Mouse (Mus musculus): ENCODE results near the gene Thbs2. TPM values are rescaled to one million over a fixed set of nuclear protein-coding genes. Genes with fewer than 3 reads are reported as not detected.

Gene Thbs2
- total and polyA plus RNA-seq, 2 experiments from 2014 or later, result 2.9 to 10.3 TPM

DNA sequence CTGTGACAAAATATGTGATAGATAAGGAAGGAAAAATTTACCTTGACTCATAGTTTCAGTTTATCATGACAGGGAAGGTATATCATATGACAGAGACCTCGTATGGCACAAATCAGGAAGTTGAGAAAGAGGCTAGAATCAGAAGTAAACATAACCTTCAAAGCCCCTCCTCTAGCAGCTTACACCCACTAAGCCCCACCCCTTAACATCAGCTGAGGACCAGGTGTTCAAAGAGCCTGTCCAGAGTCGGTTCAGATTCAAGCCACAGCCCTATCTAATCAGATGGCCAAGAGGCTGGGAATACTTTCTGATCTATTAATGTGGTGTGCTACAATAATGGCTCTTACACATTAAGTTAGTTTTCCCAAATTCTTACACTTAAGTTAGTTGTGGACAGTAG, 30.8 kb upstream of the Thbs2 start:
- WGBS, result 66% methylated on average over 2 of the region's 2 CpGs
- no peak for ATAC-seq
- H3K27me3 ChIP-seq (ENCODE audit: insufficient read depth, low read length), result no peaks in the 10 kb centered on the region
- no peaks in the 10 kb centered on the region for H3K4me1 ChIP-seq (ENCODE audit: insufficient read depth)
- DNase-seq, result no peak
- H3K9me3 ChIP-seq (ENCODE audit: low read length), result no peaks in the 10 kb centered on the region
- H3K4me3 ChIP-seq (ENCODE audit: low read depth, low read length), result no peak overlapping the region
- no peaks in the 10 kb centered on the region for H3K36me3 ChIP-seq (ENCODE audit: insufficient read depth)
- H3K27ac ChIP-seq (ENCODE audit: low read depth, low read length), result no peak overlapping the region
- H3K9ac ChIP-seq, result no peak overlapping the region
- no peak overlapping the region for H3K4me2 ChIP-seq (ENCODE audit: low read depth)
- TF ChIP-seq CTCF (IDR thresholded peaks at IDR 0.05; ENCODE audit: low read depth), result no peak

DNA sequence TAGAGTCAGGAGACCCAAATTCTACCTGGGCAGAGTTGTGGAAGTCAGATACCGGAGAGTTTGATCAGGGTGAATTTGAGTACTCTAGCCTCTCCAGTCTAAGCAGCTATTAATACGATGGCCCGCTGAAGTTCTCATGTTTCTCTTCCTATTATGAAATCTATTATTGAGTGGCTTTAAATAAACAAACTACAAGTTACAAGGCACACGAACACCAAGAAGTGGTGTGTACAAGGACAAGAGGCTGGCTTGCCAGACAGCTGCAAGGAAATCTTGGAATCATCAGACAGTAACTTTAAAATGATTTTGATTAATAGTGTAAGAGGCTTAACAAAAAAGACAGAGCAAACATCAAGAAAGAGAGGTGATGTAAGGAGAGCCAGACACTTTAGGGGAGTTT, 27.3 kb upstream of the Thbs2 start:
- WGBS, result 84% methylated on average over 4 of the region's 4 CpGs
- Histone ChIP-seq H3K4me2 (ENCODE audit: low read depth) (no peak overlapping the region), H3K4me3 (ENCODE audit: low read depth, low read length) (no peak overlapping the region), H3K9ac (no peak overlapping the region), H3K4me1 (ENCODE audit: insufficient read depth) (no peaks in the 10 kb centered on the region), H3K27ac (ENCODE audit: low read depth, low read length) (no peak overlapping the region), H3K27me3 (ENCODE audit: insufficient read depth, low read length) (no peaks in the 10 kb centered on the region), H3K36me3 (ENCODE audit: insufficient read depth) (no peaks in the 10 kb centered on the region), H3K9me3 (ENCODE audit: low read length) (no peaks in the 10 kb centered on the region)
- DNase-seq (no peak), ATAC-seq (no peak)
- no peak for TF ChIP-seq CTCF (IDR thresholded peaks at IDR 0.05; ENCODE audit: low read depth)

DNA sequence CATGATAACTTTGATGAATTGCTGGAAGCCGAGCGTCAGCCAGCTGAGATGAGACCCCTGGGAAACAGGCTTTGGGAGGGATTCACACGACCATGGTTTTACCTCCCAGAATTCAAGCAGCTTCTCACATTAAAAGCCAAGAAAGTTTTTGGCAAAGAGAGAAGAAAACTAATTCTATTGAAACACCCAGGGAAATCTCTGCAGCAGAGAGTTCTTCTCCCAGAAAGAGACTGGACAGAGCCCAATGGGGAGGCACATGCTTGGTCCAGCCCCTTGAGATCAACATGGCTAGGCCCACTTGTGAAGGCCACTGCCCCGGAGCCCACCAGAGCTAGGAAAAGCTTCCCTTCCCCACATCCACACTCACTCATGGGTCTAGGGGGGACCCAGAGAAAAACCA, 26.9 kb upstream of the Thbs2 start:
- Histone ChIP-seq H3K9me3 (ENCODE audit: low read length) (no peaks in the 10 kb centered on the region), H3K9ac (no peak overlapping the region), H3K27me3 (ENCODE audit: insufficient read depth, low read length) (no peaks in the 10 kb centered on the region), H3K4me3 (ENCODE audit: low read depth, low read length) (no peak overlapping the region), H3K4me2 (ENCODE audit: low read depth) (no peak overlapping the region), H3K36me3 (ENCODE audit: insufficient read depth) (no peaks in the 10 kb centered on the region), H3K4me1 (ENCODE audit: insufficient read depth) (no peaks in the 10 kb centered on the region), H3K27ac (ENCODE audit: low read depth, low read length) (no peak overlapping the region)
- no peak for DNase-seq
- no peak for TF ChIP-seq CTCF (IDR thresholded peaks at IDR 0.05; ENCODE audit: low read depth)
- WGBS, result 90% methylated on average over 4 of the region's 4 CpGs
- no peak for ATAC-seq

DNA sequence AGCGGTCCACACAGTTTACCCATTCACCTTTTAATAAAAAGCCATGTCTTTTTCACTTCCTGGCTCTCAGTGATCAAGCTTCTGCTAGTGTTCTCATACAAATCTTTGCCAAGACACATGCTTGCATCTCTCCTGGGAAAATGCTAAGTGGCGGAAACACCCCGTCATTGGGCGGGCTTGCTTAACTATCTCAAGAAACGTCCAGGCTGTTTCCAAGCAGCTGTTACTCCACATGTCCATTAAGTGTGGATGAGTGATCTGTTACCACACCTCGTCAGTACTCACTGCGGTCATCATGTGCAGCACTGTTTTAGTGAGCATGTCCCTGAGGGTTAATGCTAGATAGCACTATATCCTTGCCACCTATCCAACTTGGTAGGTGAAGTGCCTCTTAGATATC, 26.2 kb upstream of the Thbs2 start:
- H3K27me3 ChIP-seq (ENCODE audit: insufficient read depth, low read length), result no peaks in the 10 kb centered on the region
- no peak for TF ChIP-seq CTCF (IDR thresholded peaks at IDR 0.05; ENCODE audit: low read depth)
- H3K36me3 ChIP-seq (ENCODE audit: insufficient read depth), result no peaks in the 10 kb centered on the region
- no peak overlapping the region for H3K4me2 ChIP-seq (ENCODE audit: low read depth)
- H3K4me1 ChIP-seq (ENCODE audit: insufficient read depth), result no peaks in the 10 kb centered on the region
- no peak overlapping the region for H3K27ac ChIP-seq (ENCODE audit: low read depth, low read length)
- no peak for ATAC-seq
- H3K4me3 ChIP-seq (ENCODE audit: low read depth, low read length), result no peak overlapping the region
- H3K9me3 ChIP-seq (ENCODE audit: low read length), result no peaks in the 10 kb centered on the region
- WGBS, result 87% methylated on average over 7 of the region's 7 CpGs
- H3K9ac ChIP-seq, result no peak overlapping the region
- no peak for DNase-seq

DNA sequence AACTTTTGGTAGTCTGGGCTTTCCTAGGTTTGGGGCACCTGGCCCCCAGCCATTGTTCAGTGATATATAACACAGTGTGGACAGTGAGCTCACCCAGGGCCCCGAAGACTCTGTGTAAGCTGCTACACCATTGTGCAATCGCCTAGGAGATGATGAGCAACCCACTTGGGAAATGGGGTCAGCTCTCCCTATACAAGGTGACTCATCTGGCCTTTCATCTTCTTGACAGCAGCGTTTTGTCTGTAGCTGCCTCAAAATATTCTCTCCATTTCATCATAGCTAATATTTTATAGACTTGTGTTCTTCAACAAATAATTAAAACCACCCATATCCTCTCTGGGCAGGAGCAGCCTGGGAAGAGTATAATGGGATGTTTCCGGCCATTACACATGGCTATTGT, 24.8 kb upstream of the Thbs2 start:
- TF ChIP-seq CTCF (IDR thresholded peaks at IDR 0.05; ENCODE audit: low read depth), result no peak
- Histone ChIP-seq H3K27me3 (ENCODE audit: insufficient read depth, low read length) (no peaks in the 10 kb centered on the region), H3K4me3 (ENCODE audit: low read depth, low read length) (no peak overlapping the region), H3K36me3 (ENCODE audit: insufficient read depth) (no peaks in the 10 kb centered on the region), H3K9me3 (ENCODE audit: low read length) (no peaks in the 10 kb centered on the region), H3K9ac (no peak overlapping the region), H3K4me1 (ENCODE audit: insufficient read depth) (no peaks in the 10 kb centered on the region), H3K4me2 (ENCODE audit: low read depth) (no peak overlapping the region), H3K27ac (ENCODE audit: low read depth, low read length) (no peak overlapping the region)
- WGBS, result 58% methylated on average over 4 of the region's 4 CpGs
- DNase-seq (no peak), ATAC-seq (no peak)

DNA sequence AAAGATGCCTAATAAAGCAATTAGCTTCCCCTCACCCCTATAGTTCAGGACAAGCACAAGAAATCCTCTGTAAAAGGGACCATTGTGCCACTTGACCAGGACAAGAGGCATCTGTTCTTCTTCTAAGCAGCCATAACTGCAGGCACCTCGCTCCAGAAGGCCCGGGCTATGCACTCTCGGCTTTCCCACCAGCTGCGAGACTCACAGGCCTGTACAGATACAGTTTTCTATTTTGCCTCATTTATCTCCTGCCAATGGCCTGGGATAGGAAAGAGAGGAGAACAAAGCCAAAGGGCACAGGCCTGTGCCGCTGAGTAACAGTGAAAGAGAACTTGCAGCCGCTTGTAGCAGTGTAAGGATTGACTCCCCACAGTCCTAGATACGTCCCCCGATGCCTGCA, 20.7 kb upstream of the Thbs2 start:
- Histone ChIP-seq H3K9me3 (ENCODE audit: low read length) (no peaks in the 10 kb centered on the region), H3K9ac (no peak overlapping the region), H3K27ac (ENCODE audit: low read depth, low read length) (no peak overlapping the region), H3K27me3 (ENCODE audit: insufficient read depth, low read length) (no peaks in the 10 kb centered on the region), H3K4me1 (ENCODE audit: insufficient read depth) (no peaks in the 10 kb centered on the region), H3K36me3 (ENCODE audit: insufficient read depth) (no peaks in the 10 kb centered on the region), H3K4me3 (ENCODE audit: low read depth, low read length) (no peak overlapping the region), H3K4me2 (ENCODE audit: low read depth) (no peak overlapping the region)
- DNase-seq (no peak), ATAC-seq (peak; percentile 50)
- WGBS, result 43% methylated on average over 8 of the region's 8 CpGs
- no peak for TF ChIP-seq CTCF (IDR thresholded peaks at IDR 0.05; ENCODE audit: low read depth)

DNA sequence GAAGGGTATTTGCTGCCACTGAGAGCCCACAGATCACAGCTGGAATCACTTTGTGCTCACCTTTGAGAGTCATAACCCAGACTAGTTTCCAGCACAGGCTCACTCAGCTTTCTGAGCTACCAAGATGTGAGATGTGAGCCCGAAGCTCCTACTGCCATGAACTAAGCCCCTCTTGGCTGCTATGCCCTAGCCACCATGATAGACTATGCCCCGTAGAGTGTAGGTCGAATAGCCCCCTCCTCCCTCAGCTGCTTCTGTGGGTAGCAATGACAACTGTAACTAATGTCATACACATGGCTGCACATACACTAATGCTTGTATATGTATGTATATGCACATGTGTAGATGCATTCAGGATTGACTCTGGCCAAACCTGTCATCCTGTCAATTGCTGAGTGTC, 20.3 kb upstream of the Thbs2 start:
- WGBS, result 80% methylated on average over 3 of the region's 3 CpGs
- no peak for ATAC-seq

DNA sequence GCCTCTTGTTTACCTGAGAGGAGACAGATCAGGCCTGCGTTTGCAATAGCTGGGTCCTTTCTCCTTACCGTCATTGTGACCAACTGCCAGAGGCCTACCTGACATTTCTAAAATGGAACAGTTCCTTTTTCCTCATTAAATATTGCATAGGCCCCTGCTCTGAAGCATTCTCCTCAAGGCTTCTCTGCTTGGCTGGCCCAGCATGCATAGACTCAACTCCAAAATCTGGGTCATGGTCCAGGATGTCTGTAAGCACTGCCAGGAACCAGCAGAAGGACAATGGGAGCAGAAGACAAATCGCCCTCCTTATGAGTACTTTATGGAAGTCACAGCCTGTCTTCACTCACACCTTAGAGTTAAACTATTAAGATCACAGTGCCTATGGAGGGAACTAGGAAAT, 17.7 kb upstream of the Thbs2 start:
- no peak for TF ChIP-seq CTCF (IDR thresholded peaks at IDR 0.05; ENCODE audit: low read depth)

More for the DNA sequence above, 20.3 kb upstream of the Thbs2 start:
- Histone ChIP-seq H3K27me3 (ENCODE audit: insufficient read depth, low read length) (no peaks in the 10 kb centered on the region), H3K27ac (ENCODE audit: low read depth, low read length) (no peak overlapping the region), H3K36me3 (ENCODE audit: insufficient read depth) (no peaks in the 10 kb centered on the region), H3K9ac (no peak overlapping the region), H3K4me2 (ENCODE audit: low read depth) (no peak overlapping the region), H3K4me3 (ENCODE audit: low read depth, low read length) (no peak overlapping the region), H3K9me3 (ENCODE audit: low read length) (no peaks in the 10 kb centered on the region), H3K4me1 (ENCODE audit: insufficient read depth) (no peaks in the 10 kb centered on the region)
- TF ChIP-seq CTCF (IDR thresholded peaks at IDR 0.05; ENCODE audit: low read depth), result no peak
- DNase-seq, result no peak

More for the DNA sequence above, 17.7 kb upstream of the Thbs2 start:
- no peak overlapping the region for H3K4me3 ChIP-seq (ENCODE audit: low read depth, low read length)
- no peaks in the 10 kb centered on the region for H3K9me3 ChIP-seq (ENCODE audit: low read length)
- WGBS, result 93% methylated on average over 3 of the region's 3 CpGs
- H3K4me1 ChIP-seq (ENCODE audit: insufficient read depth), result no peaks in the 10 kb centered on the region
- H3K4me2 ChIP-seq (ENCODE audit: low read depth), result no peak overlapping the region
- H3K27me3 ChIP-seq (ENCODE audit: insufficient read depth, low read length), result no peaks in the 10 kb centered on the region
- DNase-seq, result no peak
- no peak overlapping the region for H3K9ac ChIP-seq
- H3K27ac ChIP-seq (ENCODE audit: low read depth, low read length), result no peak overlapping the region
- ATAC-seq, result no peak
- no peaks in the 10 kb centered on the region for H3K36me3 ChIP-seq (ENCODE audit: insufficient read depth)

Data from forebrain, postnatal 0 days (tissue).